Mouse (Mus musculus): ENCODE results near the gene Slc39a1. TPM values are rescaled to one million over a fixed set of nuclear protein-coding genes. Genes with fewer than 3 reads are reported as not detected.

The Slc39a1 gene
- 41.2 and 46.0 TPM in 2 replicates for polyA plus RNA-seq (2014; fragmentation: Nextera tagmentation; extraction: Ambion mirVana)

DNA sequence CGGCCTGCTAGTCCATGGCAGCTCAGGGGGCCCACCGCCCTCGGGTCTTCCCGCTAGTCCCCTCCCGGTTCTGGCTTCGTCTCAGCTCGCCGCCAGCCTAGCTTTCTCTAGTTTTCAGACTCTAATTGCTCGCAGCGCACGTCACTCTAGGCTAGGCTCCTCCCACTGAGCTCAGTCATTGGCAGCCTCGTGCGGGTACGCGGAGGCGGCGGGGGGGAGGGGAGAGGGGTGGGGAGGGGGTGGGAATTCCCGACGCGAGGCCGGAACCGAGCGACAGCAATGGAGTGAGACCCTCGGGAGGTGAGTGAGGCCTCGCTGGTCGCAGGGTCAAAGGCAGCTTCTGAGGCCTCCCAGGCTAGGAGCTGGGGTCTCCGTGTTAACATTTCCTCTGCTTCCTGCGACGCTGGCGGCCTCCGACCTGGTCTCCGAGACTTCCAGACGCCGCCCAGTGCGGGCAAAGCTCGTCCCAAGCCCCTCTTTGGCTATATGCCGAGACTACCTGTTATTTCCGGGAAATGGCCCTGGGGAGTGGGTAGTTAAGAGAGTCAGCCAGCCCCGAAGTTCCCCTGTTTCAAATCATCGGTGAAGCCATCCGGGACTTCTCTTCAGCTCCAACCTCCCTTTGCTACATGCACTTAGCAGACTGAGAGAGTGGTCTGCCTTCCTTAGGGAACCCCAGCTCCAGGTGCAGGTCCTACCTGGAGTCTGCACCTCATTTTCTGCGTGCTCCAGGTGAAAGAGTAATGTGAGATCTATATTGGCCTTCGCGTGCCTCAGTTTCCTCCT is at the start of gene Slc39a1:
Gene Slc39a1, plus strand, starts transcription at position 213 of the 786 bp plus-strand sequence.
- H3K36me3 ChIP-seq (ENCODE audit: control insufficient read depth, insufficient read depth, low read length), result peaks cover 4% of the 10 kb centered on the region; the same call in 1 of the 2 replicates
- H3K27me3 ChIP-seq (ENCODE audit: control insufficient read depth, insufficient read depth, low read length), result no peaks in the 10 kb centered on the region
- H3K9me3 ChIP-seq (ENCODE audit: control insufficient read depth, low read length), result no peaks in the 10 kb centered on the region
- peaks cover 7% of the 10 kb centered on the region for H3K4me1 ChIP-seq (ENCODE audit: control insufficient read depth, insufficient read depth, low read length)
- peak within 1 kb of the TSS; percentile 78 for H3K9ac ChIP-seq (replicated peaks; ENCODE audit: low read depth, low read length)
- ATAC-seq (ENCODE audit: low read depth), result peak; percentile 95
- peak within 1 kb of the TSS; percentile 69 for H3K4me3 ChIP-seq (ENCODE audit: low read depth, low read length)
- H3K27ac ChIP-seq (ENCODE audit: low read depth, low read length), result peak within 1 kb of the TSS; percentile 60
- WGBS, result under 1% methylated on average over 44 of the region's 44 CpGs
- peak within 1 kb of the TSS; percentile 95 for H3K4me2 ChIP-seq (ENCODE audit: low read depth, low read length)

DNA sequence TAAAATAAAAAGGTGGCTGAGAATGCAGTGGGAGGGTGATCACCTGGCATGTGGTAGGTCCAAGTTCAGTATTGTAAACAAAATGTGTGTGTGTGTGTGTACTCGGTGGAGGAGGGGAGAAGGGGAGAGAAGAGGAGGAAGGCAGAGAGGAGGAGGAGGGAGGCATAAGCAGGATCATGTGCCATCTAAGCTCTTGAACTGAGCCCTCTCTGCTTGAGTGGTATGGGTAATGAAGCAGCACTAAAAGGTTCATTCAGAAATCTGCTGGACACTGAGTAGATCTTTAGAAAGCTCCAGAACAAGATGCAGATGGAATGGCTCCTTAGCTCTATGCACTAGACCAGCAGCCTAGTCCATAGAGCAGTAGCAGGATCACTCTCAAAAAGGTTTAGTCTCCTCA is 45.1 kb upstream of the Slc39a1 start:
- H3K9me3 ChIP-seq (ENCODE audit: control insufficient read depth, low read length), result no peaks in the 10 kb centered on the region
- no peak overlapping the region for H3K4me3 ChIP-seq (ENCODE audit: low read depth, low read length)
- WGBS, result 65% methylated on average over 1 of the region's 1 CpGs
- no peaks in the 10 kb centered on the region for H3K27me3 ChIP-seq (ENCODE audit: control insufficient read depth, insufficient read depth, low read length)
- ATAC-seq (ENCODE audit: low read depth), result no peak
- no peak overlapping the region for H3K9ac ChIP-seq (replicated peaks; ENCODE audit: low read depth, low read length)
- H3K36me3 ChIP-seq (ENCODE audit: control insufficient read depth, insufficient read depth, low read length), result peaks cover under 1% of the 10 kb centered on the region; the same call in 1 of the 2 replicates
- no peak overlapping the region for H3K4me2 ChIP-seq (ENCODE audit: low read depth, low read length)
- no peak overlapping the region for H3K27ac ChIP-seq (ENCODE audit: low read depth, low read length)
- no peaks in the 10 kb centered on the region for H3K4me1 ChIP-seq (ENCODE audit: control insufficient read depth, insufficient read depth, low read length)

DNA sequence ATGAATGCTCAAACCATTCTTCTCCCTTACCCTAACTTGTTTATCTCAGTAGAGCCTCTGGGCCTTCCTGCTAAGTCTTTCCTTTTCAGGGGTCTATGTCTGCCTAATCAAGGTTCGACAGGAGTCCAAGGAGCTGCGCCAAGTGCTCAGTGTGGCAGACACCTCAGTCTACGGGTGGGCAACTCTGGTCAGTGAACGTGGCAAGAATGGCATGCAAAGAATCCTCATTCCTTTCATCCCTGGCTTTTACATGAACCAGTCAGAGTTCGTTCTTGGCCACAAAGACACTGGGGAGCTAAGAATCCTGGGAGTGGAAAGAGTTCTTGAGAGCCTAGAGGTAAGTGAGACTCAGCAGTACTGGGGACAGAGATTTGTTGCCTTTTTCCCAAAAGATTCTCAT is 44.4 kb upstream of the Slc39a1 start:
- H3K9ac ChIP-seq (replicated peaks; ENCODE audit: low read depth, low read length), result no peak overlapping the region
- 82% methylated on average over 5 of the region's 5 CpGs for WGBS
- no peak overlapping the region for H3K4me3 ChIP-seq (ENCODE audit: low read depth, low read length)
- H3K9me3 ChIP-seq (ENCODE audit: control insufficient read depth, low read length), result no peaks in the 10 kb centered on the region
- H3K36me3 ChIP-seq (ENCODE audit: control insufficient read depth, insufficient read depth, low read length), result peaks cover 8% of the 10 kb centered on the region; the same call in 1 of the 2 replicates
- H3K4me2 ChIP-seq (ENCODE audit: low read depth, low read length), result no peak overlapping the region
- no peak overlapping the region for H3K27ac ChIP-seq (ENCODE audit: low read depth, low read length)
- no peaks in the 10 kb centered on the region for H3K4me1 ChIP-seq (ENCODE audit: control insufficient read depth, insufficient read depth, low read length)
- H3K27me3 ChIP-seq (ENCODE audit: control insufficient read depth, insufficient read depth, low read length), result no peaks in the 10 kb centered on the region
- ATAC-seq (ENCODE audit: low read depth), result no peak

DNA sequence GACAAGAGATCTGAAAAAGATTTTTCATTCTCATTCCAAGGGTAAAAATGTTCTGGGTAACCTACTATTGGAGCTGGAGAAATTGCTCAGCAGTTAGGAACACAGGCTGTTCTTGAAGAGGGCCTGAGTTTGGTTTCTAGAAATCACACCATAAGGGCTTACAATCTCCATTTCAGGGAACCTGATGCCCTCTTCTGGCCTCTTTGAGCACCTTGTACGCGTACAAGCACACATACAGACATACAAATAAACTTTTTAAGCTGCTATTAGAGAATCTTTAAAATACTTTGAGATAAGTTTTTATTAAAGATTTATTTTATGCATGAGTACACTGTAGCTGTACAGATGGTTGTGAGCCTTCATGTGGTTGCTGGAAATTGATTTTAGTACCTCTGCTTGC is 43.4 kb upstream of the Slc39a1 start:
- Histone ChIP-seq H3K27ac (ENCODE audit: low read depth, low read length) (no peak overlapping the region), H3K27me3 (ENCODE audit: control insufficient read depth, insufficient read depth, low read length) (no peaks in the 10 kb centered on the region), H3K9ac (replicated peaks; ENCODE audit: low read depth, low read length) (no peak overlapping the region), H3K4me2 (ENCODE audit: low read depth, low read length) (no peak overlapping the region), H3K9me3 (ENCODE audit: control insufficient read depth, low read length) (no peaks in the 10 kb centered on the region), H3K4me1 (ENCODE audit: control insufficient read depth, insufficient read depth, low read length) (no peaks in the 10 kb centered on the region), H3K36me3 (ENCODE audit: control insufficient read depth, insufficient read depth, low read length) (peaks cover 16% of the 10 kb centered on the region; the same call in 1 of the 2 replicates), H3K4me3 (ENCODE audit: low read depth, low read length) (no peak overlapping the region)
- no peak for ATAC-seq (ENCODE audit: low read depth)
- WGBS, result 95% methylated on average over 2 of the region's 2 CpGs

DNA sequence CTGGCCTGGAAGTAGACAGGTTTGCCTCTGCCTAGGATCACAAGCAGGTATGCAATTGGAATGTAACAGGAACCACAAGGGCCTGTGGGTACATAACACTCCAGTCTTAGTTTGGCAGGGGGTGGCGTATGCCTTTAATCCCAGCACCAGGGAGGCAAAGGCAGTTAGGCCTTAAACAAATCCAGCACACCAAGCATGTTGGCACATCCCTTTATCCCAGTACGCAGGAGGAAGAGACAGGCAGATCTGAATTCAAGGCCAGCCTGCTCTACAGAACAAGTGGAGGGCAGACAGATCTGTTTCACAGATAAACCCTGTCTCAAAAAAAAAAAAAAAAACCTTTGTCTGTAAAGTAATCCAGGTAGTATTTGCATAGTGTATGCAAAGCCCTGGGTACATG is 39.3 kb upstream of the Slc39a1 start:
- ATAC-seq (ENCODE audit: low read depth), result no peak
- peaks cover 39% of the 10 kb centered on the region for H3K36me3 ChIP-seq (ENCODE audit: control insufficient read depth, insufficient read depth, low read length)
- WGBS, result 91% methylated on average over 2 of the region's 2 CpGs
- H3K4me2 ChIP-seq (ENCODE audit: low read depth, low read length), result no peak overlapping the region
- H3K9ac ChIP-seq (replicated peaks; ENCODE audit: low read depth, low read length), result no peak overlapping the region
- no peak overlapping the region for H3K27ac ChIP-seq (ENCODE audit: low read depth, low read length)
- H3K27me3 ChIP-seq (ENCODE audit: control insufficient read depth, insufficient read depth, low read length), result no peaks in the 10 kb centered on the region
- no peak overlapping the region for H3K4me3 ChIP-seq (ENCODE audit: low read depth, low read length)
- no peaks in the 10 kb centered on the region for H3K9me3 ChIP-seq (ENCODE audit: control insufficient read depth, low read length)
- H3K4me1 ChIP-seq (ENCODE audit: control insufficient read depth, insufficient read depth, low read length), result peaks cover 16% of the 10 kb centered on the region

DNA sequence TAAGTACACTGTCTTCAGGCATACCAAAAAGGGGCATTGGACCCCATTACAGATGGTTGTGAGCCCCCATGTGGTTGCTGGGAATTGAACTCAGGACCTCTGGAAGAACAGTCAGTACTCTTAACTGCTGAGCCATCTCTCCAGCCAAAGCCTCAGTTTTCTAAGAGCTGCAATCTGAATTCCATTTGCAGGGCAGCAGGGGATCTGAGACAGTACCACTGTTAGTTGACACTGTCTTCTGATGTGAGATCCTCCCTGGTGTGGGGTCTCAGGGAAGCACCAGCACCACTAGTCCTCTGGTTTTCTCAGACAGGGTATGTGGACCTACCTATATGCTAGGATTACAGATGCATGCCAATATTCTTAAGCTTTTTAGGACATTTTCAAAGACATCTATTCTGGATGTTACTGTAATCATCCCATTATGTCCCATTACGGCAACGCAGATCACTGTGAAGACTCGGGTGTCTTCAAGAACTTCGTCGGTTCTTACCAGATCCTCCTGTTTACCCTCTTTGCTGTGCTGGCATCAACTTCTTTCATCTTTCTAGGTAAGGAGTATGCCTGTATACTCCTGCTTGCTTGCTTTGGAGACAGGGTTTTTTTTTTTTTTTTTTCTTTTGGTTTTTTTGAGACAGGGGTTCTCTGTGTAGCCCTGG is 37.9 kb upstream of the Slc39a1 start:
- no peak for ATAC-seq (ENCODE audit: low read depth)
- H3K27me3 ChIP-seq (ENCODE audit: control insufficient read depth, insufficient read depth, low read length), result no peaks in the 10 kb centered on the region
- H3K27ac ChIP-seq (ENCODE audit: low read depth, low read length), result no peak overlapping the region
- H3K9me3 ChIP-seq (ENCODE audit: control insufficient read depth, low read length), result no peaks in the 10 kb centered on the region
- H3K36me3 ChIP-seq (ENCODE audit: control insufficient read depth, insufficient read depth, low read length), result peaks cover 39% of the 10 kb centered on the region
- 93% methylated on average over 5 of the region's 5 CpGs for WGBS
- no peak overlapping the region for H3K9ac ChIP-seq (replicated peaks; ENCODE audit: low read depth, low read length)
- no peak overlapping the region for H3K4me3 ChIP-seq (ENCODE audit: low read depth, low read length)
- H3K4me1 ChIP-seq (ENCODE audit: control insufficient read depth, insufficient read depth, low read length), result peaks cover 21% of the 10 kb centered on the region
- H3K4me2 ChIP-seq (ENCODE audit: low read depth, low read length), result no peak overlapping the region

DNA sequence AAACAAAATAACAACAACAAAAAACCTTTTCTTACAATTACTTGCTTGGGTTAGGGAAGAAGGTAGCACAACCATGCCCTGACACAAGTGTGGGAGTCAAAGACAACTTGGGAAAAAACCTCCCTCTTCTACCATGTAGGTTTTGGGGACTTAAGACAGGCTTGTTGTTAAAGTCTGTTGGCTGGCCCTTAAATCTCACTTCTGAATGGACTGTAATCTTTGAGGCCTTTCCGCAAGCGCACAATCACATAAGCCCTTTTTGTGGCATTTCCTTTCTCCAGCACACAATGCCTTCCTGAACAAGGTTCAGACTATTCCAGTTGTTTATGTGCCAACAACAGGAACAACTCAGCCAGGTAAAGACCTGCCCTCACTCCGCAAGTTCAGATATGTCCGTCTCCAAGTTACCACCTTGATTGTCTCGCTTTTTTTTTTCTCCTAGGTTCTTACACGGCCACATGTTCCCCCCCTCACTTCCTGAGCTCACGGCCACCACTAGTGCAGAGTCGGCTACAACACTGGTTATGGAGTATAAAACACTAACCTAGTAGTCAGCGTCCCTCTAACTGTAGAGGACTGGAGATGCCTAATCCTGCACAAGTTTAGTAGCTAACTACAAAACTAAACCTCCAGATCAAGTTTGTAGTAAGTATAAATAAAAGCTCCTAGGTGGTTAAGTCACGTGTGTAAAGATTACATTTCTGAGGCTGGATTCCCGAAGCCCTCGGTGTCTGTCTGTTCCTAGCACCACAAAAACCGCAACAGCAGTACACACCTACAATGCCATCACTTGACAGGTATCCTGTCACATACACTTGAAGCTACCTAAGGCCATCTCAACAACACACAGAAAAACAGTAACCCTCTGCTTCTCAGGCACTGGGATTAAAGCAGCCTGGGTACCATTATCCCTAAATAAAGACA is 36.2 kb upstream of the Slc39a1 start:
- ATAC-seq (ENCODE audit: low read depth), result no peak
- Histone ChIP-seq H3K9ac (replicated peaks; ENCODE audit: low read depth, low read length) (no peak overlapping the region; the same call in 1 of the 2 replicates), H3K36me3 (ENCODE audit: control insufficient read depth, insufficient read depth, low read length) (peaks cover 39% of the 10 kb centered on the region), H3K9me3 (ENCODE audit: control insufficient read depth, low read length) (no peaks in the 10 kb centered on the region), H3K27ac (ENCODE audit: low read depth, low read length) (no peak overlapping the region), H3K4me3 (ENCODE audit: low read depth, low read length) (peak overlapping the region; percentile 90; the same call in 1 of the 2 replicates), H3K27me3 (ENCODE audit: control insufficient read depth, insufficient read depth, low read length) (no peaks in the 10 kb centered on the region), H3K4me1 (ENCODE audit: control insufficient read depth, insufficient read depth, low read length) (peaks cover 21% of the 10 kb centered on the region), H3K4me2 (ENCODE audit: low read depth, low read length) (peak overlapping the region; percentile 95)
- 85% methylated on average over 13 of the region's 13 CpGs for WGBS

DNA sequence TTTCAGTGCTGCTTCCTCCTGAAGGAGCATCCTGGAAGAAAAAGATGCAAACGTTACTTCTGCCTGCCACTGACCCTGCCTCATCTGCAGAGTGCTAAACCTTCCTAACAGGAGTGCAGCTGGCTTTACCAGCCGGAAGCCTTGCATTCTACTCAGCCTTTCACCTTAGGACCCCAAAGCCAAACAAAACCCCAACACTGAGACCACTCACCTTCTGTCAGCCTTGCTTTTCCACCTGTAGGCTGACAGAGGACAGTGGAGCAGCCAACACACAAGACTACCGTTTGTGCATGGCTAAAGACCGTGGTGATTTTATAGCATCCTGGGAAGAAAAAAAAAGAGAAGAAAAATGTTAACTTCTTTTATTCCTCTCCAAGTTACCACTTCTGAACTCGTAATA is 35.2 kb upstream of the Slc39a1 start:
- Histone ChIP-seq H3K27ac (ENCODE audit: low read depth, low read length) (no peak overlapping the region), H3K9me3 (ENCODE audit: control insufficient read depth, low read length) (no peaks in the 10 kb centered on the region), H3K9ac (replicated peaks; ENCODE audit: low read depth, low read length) (peak overlapping the region; percentile 79), H3K4me3 (ENCODE audit: low read depth, low read length) (peak overlapping the region; percentile 90), H3K27me3 (ENCODE audit: control insufficient read depth, insufficient read depth, low read length) (no peaks in the 10 kb centered on the region), H3K4me2 (ENCODE audit: low read depth, low read length) (peak overlapping the region; percentile 95), H3K36me3 (ENCODE audit: control insufficient read depth, insufficient read depth, low read length) (peaks cover 39% of the 10 kb centered on the region), H3K4me1 (ENCODE audit: control insufficient read depth, insufficient read depth, low read length) (peaks cover 21% of the 10 kb centered on the region)
- 17% methylated on average over 5 of the region's 5 CpGs for WGBS
- ATAC-seq (ENCODE audit: low read depth), result no peak

All from neural tube, embryonic 14.5 days (tissue).